Mouse (Mus musculus) neural tube, embryonic 13.5 days (tissue): ENCODE data around the gene Zfp992. TPM values are rescaled to one million over a fixed set of nuclear protein-coding genes. Genes with fewer than 3 reads are reported as not detected.
"Not testable (repeated sequence)": the region's sequence is repeated elsewhere in the genome, so short reads cannot be mapped to it uniquely, and the experiment has no call there.

Source experiments
- ATAC-seq: fragments of 200-750 bp; cut with Nextera tagmentation; 2 replicates; pipeline ENCODE4 v1.8.0; 2017; ENCODE audit warnings: low read depth, mild to moderate bottlenecking, moderate TSS enrichment, moderate library complexity
- H3K27ac ChIP-seq: fragments of 300-500 bp; sonication (generic); replicated peaks from 2 replicates; pipeline ENCODE4 v1.5.1; 2015; ENCODE audit warnings: moderate library complexity, mild to moderate bottlenecking, inconsistent platforms
- H3K27me3 ChIP-seq: fragments of 300-500 bp; sonication (generic); 2 replicates; pipeline ENCODE4 v1.6.1; 2015; ENCODE audit warnings: mild to moderate bottlenecking, inconsistent platforms
- H3K36me3 ChIP-seq: fragments of 300-500 bp; sonication (generic); 2 replicates; pipeline ENCODE4 v1.6.1; 2015; ENCODE audit warnings: mild to moderate bottlenecking, inconsistent platforms
- H3K4me1 ChIP-seq: fragments of 300-500 bp; sonication (generic); replicated peaks from 2 replicates; pipeline ENCODE4 v1.6.1; 2015; ENCODE audit warnings: inconsistent platforms
- H3K4me2 ChIP-seq: fragments of 300-500 bp; sonication (generic); 2 replicates; pipeline ENCODE4 v1.6.1; 2015; ENCODE audit warnings: inconsistent platforms, mild to moderate bottlenecking, moderate library complexity
- H3K4me3 ChIP-seq: fragments of 300-500 bp; sonication (generic); 2 replicates; pipeline ENCODE4 v1.5.1; 2015; ENCODE audit warnings: mild to moderate bottlenecking, inconsistent platforms
- H3K9ac ChIP-seq: fragments of 300-500 bp; sonication (generic); 2 replicates; pipeline ENCODE4 v1.6.1; 2015; ENCODE audit warnings: moderate library complexity, mild to moderate bottlenecking, inconsistent platforms
- H3K9me3 ChIP-seq: fragments of 300-500 bp; sonication (generic); 2 replicates; pipeline ENCODE4 v1.6.1; 2016; ENCODE audit warnings: inconsistent platforms
- WGBS: fragments of 180-500 bp; shearing (Covaris S2); methylation state at CpG from one replicate; pipeline ENCODE4 v1.1.7; 2015; 5-methylcytosine and 5-hydroxymethylcytosine counted together
- polyA plus RNA-seq: library from polyadenylated mRNA; unstranded; fragments of >200 nt; fragmentation: Nextera tagmentation; extraction: Ambion mirVana; gene quantifications from 2 replicates; pipeline ENCODE4 v1.2.1, GENCODE M21; 2015

The Zfp992 gene
- 2.0 and 2.3 TPM in 2 replicates for polyA plus RNA-seq

GRCm38 (mm10) chr4:146448950-146449349, at the start of gene Zfp992:
Gene Zfp992 (plus strand): TSS chr4:146449023.
- H3K4me3 ChIP-seq, H3K4me1 ChIP-seq, H3K27ac ChIP-seq, ATAC-seq, H3K27me3 ChIP-seq, H3K4me2 ChIP-seq, H3K36me3 ChIP-seq, H3K9ac ChIP-seq: not testable (repeated sequence)
- H3K9me3 ChIP-seq: peaks cover 62% of the 10 kb centered on the region
- WGBS: 91% methylated on average over 2 of the region's 2 CpGs

GRCm38 (mm10) chr4:146429467-146429866, 19.4 kb upstream of the Zfp992 start:
- 0% methylated on average over 1 of the region's 1 CpGs for WGBS
- not testable (repeated sequence) for H3K27me3 ChIP-seq, H3K4me1 ChIP-seq

GRCm38 (mm10) chr4:146430876-146431275, 17.9 kb upstream of the Zfp992 start:
- not testable (repeated sequence) for H3K27ac ChIP-seq, H3K9ac ChIP-seq, H3K27me3 ChIP-seq, H3K36me3 ChIP-seq, ATAC-seq, H3K4me3 ChIP-seq, H3K4me1 ChIP-seq, H3K4me2 ChIP-seq
- peaks cover 27% of the 10 kb centered on the region for H3K9me3 ChIP-seq
- WGBS: 71% methylated on average over 2 of the region's 2 CpGs

More at GRCm38 (mm10) chr4:146429467-146429866, 19.4 kb upstream of the Zfp992 start:
- not testable (repeated sequence) for H3K4me2 ChIP-seq, H3K36me3 ChIP-seq, H3K4me3 ChIP-seq, H3K9ac ChIP-seq, ATAC-seq, H3K27ac ChIP-seq
- peaks cover 25% of the 10 kb centered on the region for H3K9me3 ChIP-seq

GRCm38 (mm10) chr4:146435539-146435938, 13.3 kb upstream of the Zfp992 start:
- peaks cover 19% of the 10 kb centered on the region for H3K9me3 ChIP-seq
- H3K36me3 ChIP-seq, ATAC-seq, H3K4me2 ChIP-seq, H3K4me3 ChIP-seq, H3K27ac ChIP-seq, H3K27me3 ChIP-seq, H3K4me1 ChIP-seq, H3K9ac ChIP-seq: not testable (repeated sequence)
- WGBS: 86% methylated on average over 2 of the region's 2 CpGs

- 83% methylated on average over 1 of the region's 2 CpGs for WGBS
- H3K9me3 ChIP-seq: peaks cover 17% of the 10 kb centered on the region
- not testable (repeated sequence) for H3K27ac ChIP-seq, H3K36me3 ChIP-seq, H3K4me2 ChIP-seq, ATAC-seq, H3K9ac ChIP-seq, H3K4me3 ChIP-seq, H3K4me1 ChIP-seq, H3K27me3 ChIP-seq
Measured at GRCm38 (mm10) chr4:146437256-146437655, 11.6 kb upstream of the Zfp992 start.

- not testable (repeated sequence) for H3K36me3 ChIP-seq, H3K27ac ChIP-seq, H3K4me2 ChIP-seq, H3K9ac ChIP-seq, H3K4me1 ChIP-seq, ATAC-seq, H3K4me3 ChIP-seq, H3K27me3 ChIP-seq
- peaks cover 46% of the 10 kb centered on the region for H3K9me3 ChIP-seq
Measured at GRCm38 (mm10) chr4:146444345-146444744, 4.5 kb upstream of the Zfp992 start.

GRCm38 (mm10) chr4:146445121-146445520, 3.7 kb upstream of the Zfp992 start:
- not testable (repeated sequence) for ATAC-seq, H3K27me3 ChIP-seq, H3K36me3 ChIP-seq, H3K4me3 ChIP-seq, H3K4me1 ChIP-seq, H3K4me2 ChIP-seq, H3K9ac ChIP-seq, H3K27ac ChIP-seq
- peaks cover 50% of the 10 kb centered on the region for H3K9me3 ChIP-seq

- ATAC-seq, H3K9ac ChIP-seq, H3K36me3 ChIP-seq, H3K4me3 ChIP-seq, H3K4me2 ChIP-seq, H3K4me1 ChIP-seq, H3K27ac ChIP-seq, H3K27me3 ChIP-seq: not testable (repeated sequence)
- 78% methylated on average over 4 of the region's 4 CpGs for WGBS
- H3K9me3 ChIP-seq: peaks cover 55% of the 10 kb centered on the region
Measured at GRCm38 (mm10) chr4:146446135-146446534, 2.7 kb upstream of the Zfp992 start.

GRCm38 (mm10) chr4:146447016-146447415, 1.8 kb upstream of the Zfp992 start:
- H3K4me2 ChIP-seq, H3K4me3 ChIP-seq, H3K27me3 ChIP-seq, H3K36me3 ChIP-seq, ATAC-seq, H3K9ac ChIP-seq, H3K27ac ChIP-seq, H3K4me1 ChIP-seq: not testable (repeated sequence)
- H3K9me3 ChIP-seq: peaks cover 53% of the 10 kb centered on the region
- WGBS: 92% methylated on average over 2 of the region's 2 CpGs

GRCm38 (mm10) chr4:146449711-146450110, 888 bp downstream of the Zfp992 start:
- ATAC-seq: not testable (repeated sequence)
- peaks cover 63% of the 10 kb centered on the region for H3K9me3 ChIP-seq

GRCm38 (mm10) chr4:146452576-146452975, 3.8 kb downstream of the Zfp992 start:
- H3K27ac ChIP-seq, H3K4me1 ChIP-seq, H3K4me2 ChIP-seq, H3K27me3 ChIP-seq, ATAC-seq, H3K9ac ChIP-seq, H3K4me3 ChIP-seq, H3K36me3 ChIP-seq: not testable (repeated sequence)
- 81% methylated on average over 2 of the region's 2 CpGs for WGBS
- peaks cover 75% of the 10 kb centered on the region for H3K9me3 ChIP-seq

More at GRCm38 (mm10) chr4:146449711-146450110, 888 bp downstream of the Zfp992 start:
- H3K4me2 ChIP-seq, H3K9ac ChIP-seq, H3K36me3 ChIP-seq, H3K4me3 ChIP-seq, H3K27ac ChIP-seq, H3K27me3 ChIP-seq, H3K4me1 ChIP-seq: not testable (repeated sequence)
- 86% methylated on average over 5 of the region's 5 CpGs for WGBS

GRCm38 (mm10) chr4:146454170-146454569, 5.3 kb downstream of the Zfp992 start:
- not testable (repeated sequence) for H3K4me2 ChIP-seq, ATAC-seq, H3K36me3 ChIP-seq, H3K27me3 ChIP-seq, H3K4me1 ChIP-seq, H3K27ac ChIP-seq, H3K4me3 ChIP-seq, H3K9ac ChIP-seq
- H3K9me3 ChIP-seq: peaks cover 67% of the 10 kb centered on the region
- WGBS: 69% methylated on average over 1 of the region's 1 CpGs

- Histone ChIP-seq H3K27ac (no peak overlapping the region), H3K4me2 (no peak overlapping the region)
- peak; percentile 41; the same call in 1 of the 2 replicates for ATAC-seq
Measured at GRCm38 (mm10) chr4:146454896-146455295, 6.1 kb downstream of the Zfp992 start.

More at GRCm38 (mm10) chr4:146454896-146455295, 6.1 kb downstream of the Zfp992 start:
- no peaks in the 10 kb centered on the region for H3K27me3 ChIP-seq
- H3K9ac ChIP-seq: no peak overlapping the region
- no peaks in the 10 kb centered on the region for H3K4me1 ChIP-seq
- no peaks in the 10 kb centered on the region for H3K36me3 ChIP-seq
- peaks cover 70% of the 10 kb centered on the region for H3K9me3 ChIP-seq
- no peak overlapping the region for H3K4me3 ChIP-seq
- WGBS: 41% methylated on average over 2 of the region's 2 CpGs
